Mouse (Mus musculus) thymus, adult 2 months (tissue): ENCODE measurements around the gene Mcm2.
A peak's percentile ranks its signal among the peaks of the same experiment; 100 is the strongest.

Experiments used
- CTCF ChIP-seq: fragments of 200-500 bp; IDR thresholded peaks from 2 replicates; pipeline ENCODE4 v1.5.1; 2012; ENCODE audit warnings: mild to moderate bottlenecking, control low read depth, low read length, moderate library complexity, borderline replicate concordance; ENCODE audit not compliant: control insufficient read depth, poor library complexity, insufficient read depth; ENCODE audit errors: extremely low read depth
- POLR2A ChIP-seq: fragments of 200-500 bp; IDR thresholded peaks from 2 replicates; pipeline ENCODE4 v1.6.1; 2012; ENCODE audit warnings: mild to moderate bottlenecking, low read length, control low read depth, moderate library complexity; ENCODE audit not compliant: control insufficient read depth, poor library complexity, insufficient read depth; ENCODE audit errors: extremely low read depth

DNA sequence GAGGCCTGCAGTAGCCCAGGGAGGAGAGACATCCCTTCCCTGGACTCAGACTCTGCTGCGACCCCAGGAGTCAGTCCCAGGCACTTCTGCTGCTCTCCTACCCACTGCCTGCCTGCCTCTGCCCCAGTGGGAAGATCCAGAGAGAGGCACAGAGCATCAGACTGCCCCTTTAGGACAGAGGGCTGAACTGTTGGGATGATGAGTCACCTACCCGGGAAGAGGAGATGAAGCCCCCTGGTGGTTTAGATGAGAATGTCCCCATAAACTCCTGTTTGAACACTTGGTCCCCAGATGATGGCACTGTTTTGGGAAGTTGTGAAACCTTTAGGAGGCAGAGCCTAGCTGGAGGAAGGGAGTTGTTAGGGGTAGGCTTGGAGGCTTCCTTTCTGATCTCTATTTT, 37.7 kb downstream of the Mcm2 start:
- TF ChIP-seq CTCF (0 out of 2 replicates have a peak, but pooled peaks have one; percentile 34), POLR2A (no peak)
